Mouse (Mus musculus) cerebellum, adult (tissue): ENCODE results near the gene Pigu.

Experiments
- ATAC-seq: cut with Nextera tagmentation; 2 replicates; pipeline ENCODE4 v1.9.2; 2017; ENCODE audit warnings: mild to moderate bottlenecking, moderate library complexity, mixed read lengths; ENCODE audit not compliant: insufficient number of reproducible peaks, low FRiP score, low TSS enrichment

The Pigu gene

GRCm38 (mm10) chr2:155293946-155294345 is 63.3 kb downstream of the Pigu start:
- ATAC-seq, result no peak

DNA sequence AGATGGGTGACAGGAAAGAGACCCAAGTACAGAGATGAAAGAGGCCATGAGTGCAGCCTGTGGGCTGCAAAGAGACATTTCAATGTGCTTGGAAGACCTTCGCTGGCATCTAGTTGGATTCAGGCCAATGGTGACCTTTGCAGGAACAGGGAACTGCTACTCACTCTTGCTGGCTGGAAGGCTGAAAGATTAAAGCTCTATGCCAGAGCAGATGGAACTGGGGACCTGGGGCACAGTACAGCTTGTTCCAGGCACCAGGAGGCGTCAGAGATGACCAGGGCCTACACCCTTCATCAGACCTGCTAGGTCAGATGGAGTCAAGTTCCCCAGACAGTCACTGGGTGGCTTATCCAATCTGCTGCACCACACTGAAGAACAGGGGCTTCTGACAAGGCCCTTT is 63.8 kb downstream of the Pigu start:
- no peak; the same call in 1 of the 2 replicates for ATAC-seq

DNA sequence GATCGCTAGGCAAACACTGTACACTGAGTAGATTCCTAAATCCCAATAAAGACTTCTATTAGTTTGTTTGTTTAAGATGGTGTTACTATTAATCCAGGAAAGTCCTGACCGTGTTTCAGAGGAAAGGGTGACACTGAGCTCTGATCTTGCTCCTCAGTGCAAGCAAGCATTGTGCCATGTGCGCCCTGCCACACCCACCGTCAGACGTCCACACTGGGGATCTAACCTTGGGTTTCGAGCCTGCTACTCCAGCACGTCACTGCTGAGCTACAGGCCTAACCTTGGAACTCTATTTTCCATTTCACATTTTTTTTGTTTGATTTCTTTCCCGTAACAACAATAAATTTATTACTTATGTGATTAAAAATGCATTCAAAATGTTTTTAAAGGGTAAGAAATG is 67.2 kb downstream of the Pigu start:
- no peak for ATAC-seq

DNA sequence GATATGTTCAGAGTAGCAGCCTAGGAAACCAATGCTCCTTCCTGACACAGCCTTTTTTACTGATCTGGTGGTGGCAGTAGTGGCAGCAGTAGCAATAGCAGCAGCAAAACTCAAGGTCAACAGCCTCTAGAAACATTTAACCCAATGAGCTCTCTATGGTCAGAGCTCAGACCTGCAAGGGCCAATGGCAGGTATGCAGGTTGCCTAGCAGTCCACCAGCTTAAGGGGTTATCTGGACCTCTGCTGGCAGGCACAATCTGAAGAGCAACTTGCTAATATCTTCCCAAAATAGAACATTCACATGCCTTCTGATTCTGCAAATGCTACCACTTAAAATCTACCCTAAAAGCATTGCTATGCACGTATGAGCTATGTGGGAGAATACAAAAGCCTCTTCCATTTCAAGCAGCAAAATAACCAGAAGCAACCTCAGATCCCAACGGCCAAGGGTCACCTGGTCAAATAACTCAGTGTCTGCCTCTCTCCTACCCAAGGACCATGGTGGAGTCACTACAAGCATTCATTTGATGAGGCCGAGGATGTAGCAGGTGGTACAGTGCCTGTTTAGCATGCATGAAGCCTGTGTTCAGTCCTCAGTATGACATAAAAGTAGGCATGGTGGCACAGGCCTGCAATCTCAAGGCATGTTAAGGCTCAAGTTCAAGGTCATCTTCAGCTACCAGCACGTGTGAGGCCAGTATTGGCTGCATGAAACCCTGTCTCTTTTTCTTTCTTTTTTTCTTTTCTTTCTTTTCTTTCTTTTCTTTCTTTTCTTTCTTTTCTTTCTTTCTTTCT is 69.6 kb downstream of the Pigu start:
- no peak for ATAC-seq

GRCm38 (mm10) chr2:155285744-155286143 is 71.5 kb downstream of the Pigu start:
- ATAC-seq, result no peak

GRCm38 (mm10) chr2:155284647-155285046 is 72.6 kb downstream of the Pigu start:
- ATAC-seq, result no peak

GRCm38 (mm10) chr2:155283793-155284192 is 73.4 kb downstream of the Pigu start:
- ATAC-seq, result no peak

DNA sequence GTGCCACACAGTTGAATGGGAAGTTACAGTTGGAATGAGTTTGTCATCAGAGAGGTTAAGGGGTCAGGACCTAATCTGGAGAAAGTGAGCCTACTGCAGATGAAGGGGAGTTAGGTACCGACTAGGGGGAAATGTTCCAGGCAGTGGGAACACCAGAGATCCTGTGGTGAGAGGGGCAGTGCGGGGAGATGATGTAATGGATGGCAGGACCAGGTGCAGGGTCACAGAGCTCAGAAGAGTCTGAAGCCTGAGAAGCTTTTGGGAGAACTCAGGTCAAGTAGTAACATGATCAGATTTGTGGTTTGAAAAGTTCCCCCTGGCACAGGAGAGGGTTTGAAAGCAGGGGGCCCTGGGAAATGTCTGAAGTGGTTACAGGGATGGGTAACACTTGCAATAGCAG is 77.1 kb downstream of the Pigu start:
- ATAC-seq, result no peak

- ATAC-seq, result no peak
These were observed 78.1 kb downstream of the Pigu start for GRCm38 (mm10) chr2:155279163-155279562.

DNA sequence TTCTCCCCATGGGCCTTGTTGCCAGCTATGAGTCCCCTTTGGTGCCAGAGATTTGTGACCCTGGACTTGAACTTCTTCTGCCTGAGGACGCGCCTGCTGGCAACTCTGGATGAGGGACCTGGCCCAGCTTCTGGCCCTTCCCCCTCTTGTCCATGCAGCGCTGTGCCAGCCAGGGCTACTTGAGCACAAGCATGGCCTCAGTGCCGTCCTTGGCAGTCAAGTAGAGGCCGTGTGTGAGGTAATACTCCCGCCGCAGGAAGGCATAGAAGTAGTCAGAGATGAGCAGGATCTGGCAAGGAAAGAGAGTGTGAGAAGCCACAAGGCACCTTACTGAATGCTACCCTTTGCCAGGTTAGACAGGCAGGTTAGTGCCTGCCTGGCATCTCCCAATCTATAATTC is 78.9 kb downstream of the Pigu start:
- no peak for ATAC-seq

DNA sequence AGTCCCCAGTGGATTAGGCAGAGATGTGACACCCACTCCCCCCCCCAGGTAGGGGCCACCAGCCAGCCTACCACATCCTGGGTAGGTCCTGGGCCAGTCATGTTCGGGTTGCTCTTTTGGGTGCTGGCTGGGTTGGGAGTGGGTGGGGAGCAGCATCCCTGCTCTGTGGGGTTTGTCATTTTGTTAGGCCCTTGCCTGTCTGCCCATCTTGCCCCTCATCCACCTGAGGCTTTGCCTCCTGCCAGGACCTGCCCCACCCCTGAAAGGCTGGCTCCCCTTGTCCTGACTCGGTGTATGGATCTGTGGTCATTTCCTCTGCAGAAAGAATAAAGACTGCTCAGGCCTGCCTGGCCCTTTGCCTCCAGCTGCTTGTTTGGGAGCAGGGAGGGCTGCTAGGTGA is 79.5 kb downstream of the Pigu start:
- ATAC-seq, result no peak

GRCm38 (mm10) chr2:155276621-155277175 is 80.5 kb downstream of the Pigu start:
- peak; percentile 27; the same call in 1 of the 2 replicates for ATAC-seq

DNA sequence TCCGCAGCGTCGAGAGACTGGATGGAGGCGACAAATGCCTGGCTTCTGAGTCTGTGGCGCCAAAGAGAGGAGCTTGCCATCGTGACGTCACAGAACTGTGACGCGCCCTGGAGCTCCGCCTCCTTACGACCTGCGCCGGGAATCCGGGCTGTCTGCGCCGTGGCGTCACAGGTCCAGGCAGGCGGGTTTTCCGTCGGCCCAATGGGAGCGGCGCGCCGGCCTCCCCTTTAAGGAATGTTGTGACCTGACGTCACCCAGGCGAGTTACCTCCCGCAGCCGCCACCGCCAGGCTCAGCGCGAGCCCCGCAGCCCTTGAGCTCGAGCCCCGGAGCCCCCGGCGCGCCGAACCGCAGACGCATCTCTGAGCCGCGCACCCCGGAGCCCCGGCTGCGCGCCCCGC is 81.0 kb downstream of the Pigu start, which contains the start of gene Map1lc3a:
Gene Map1lc3a (plus strand): TSS at position 103 of the 400 bp plus-strand sequence.
- peak; percentile 83 for ATAC-seq

GRCm38 (mm10) chr2:155273603-155274002 is 83.6 kb downstream of the Pigu start:
- no peak for ATAC-seq

DNA sequence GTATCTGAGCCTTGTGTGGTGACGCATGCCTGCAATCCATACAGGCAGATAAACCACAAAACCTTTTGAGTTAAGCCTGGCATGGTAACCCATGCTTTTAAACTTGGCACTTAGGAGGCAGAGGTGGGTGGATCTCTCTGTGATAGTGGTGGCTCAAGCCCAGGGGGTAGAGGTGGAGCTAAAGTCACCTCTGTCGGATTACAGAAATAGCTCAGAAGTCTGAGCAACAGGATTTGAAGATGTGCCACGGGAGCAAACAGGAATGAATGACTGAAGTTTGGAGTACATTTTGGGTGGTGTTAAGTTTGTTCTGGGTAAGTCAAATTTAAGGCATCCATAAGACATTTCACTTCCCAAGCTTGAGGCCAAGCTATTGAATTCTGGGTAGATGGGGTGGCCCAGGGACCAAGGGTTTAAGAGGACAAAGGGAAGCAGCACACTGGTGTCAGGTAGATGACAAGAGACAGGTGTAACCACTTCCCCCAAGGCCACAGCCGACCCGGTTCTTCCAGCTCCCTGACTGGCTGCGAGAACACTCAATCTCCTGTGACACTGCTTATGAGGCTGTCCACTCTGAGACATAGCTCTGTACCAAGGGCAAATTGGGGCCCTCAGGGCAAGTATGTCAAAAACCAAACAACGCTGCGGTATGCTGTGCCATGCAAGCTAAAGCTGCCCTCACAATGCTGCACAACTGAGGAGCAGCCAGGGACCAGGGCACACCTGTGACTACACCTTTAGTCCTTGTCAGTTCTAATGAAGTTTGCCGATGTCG is 84.6 kb downstream of the Pigu start:
- no peak for ATAC-seq

DNA sequence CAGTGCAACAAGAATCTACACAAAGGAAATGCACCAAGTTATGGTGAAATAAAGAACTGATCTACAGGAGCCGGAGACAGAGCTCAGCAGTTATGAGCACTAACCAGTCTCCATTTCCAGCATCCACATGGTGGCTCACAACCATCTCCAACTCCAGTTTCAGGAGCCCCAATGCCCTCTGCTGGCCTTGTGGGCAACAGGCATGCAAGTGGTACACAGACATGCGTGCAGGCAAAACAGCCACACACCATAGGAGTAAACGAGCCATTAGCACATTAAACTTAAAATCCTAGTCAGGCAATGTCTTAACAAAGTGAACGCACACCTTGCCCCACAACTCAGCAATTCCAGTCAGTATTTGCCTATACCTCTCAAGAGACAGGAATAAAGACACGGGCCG is 85.3 kb downstream of the Pigu start:
- ATAC-seq, result no peak

GRCm38 (mm10) chr2:155266896-155267295 is 90.3 kb downstream of the Pigu start:
- no peak for ATAC-seq

DNA sequence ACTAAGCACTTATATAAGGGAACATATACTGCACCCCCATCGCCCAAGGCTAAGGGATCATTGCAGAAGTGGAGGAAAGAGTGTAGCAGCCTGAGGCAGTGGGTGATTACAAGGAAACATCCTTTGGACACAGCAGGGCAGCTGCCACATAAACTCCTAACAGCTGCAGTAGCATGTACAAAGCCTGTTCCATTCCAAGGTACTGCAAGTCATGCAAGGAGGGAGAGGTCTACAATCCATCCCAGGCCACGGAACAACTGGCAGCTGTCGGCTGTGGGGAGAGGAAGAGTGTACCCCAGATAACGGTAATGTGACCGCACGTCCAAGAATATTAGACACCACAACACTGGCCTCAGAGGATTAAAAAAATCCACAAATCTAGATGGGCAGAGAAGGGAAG is 91.7 kb downstream of the Pigu start:
- ATAC-seq, result no peak

GRCm38 (mm10) chr2:155249588-155249987 is 107.6 kb downstream of the Pigu start:
- ATAC-seq, result no peak

GRCm38 (mm10) chr2:155248718-155249117 is 108.5 kb downstream of the Pigu start:
- no peak for ATAC-seq

- no peak for ATAC-seq
These were observed 109.0 kb downstream of the Pigu start for GRCm38 (mm10) chr2:155248206-155248605.
